Mouse (Mus musculus) mouse embryonic stem cell (cell line): Measurements from ENCODE around the gene Arntl2.

Source experiments
- in situ Hi-C, 2 experiments: fragments of 300-500 bp; cut with MboI; formaldehyde crosslinking; loops; 1 replicate in 1 of 2; 3 replicates in 1 of 2; pipeline ENCODE4 v1.14.3; 2019 to 2020; ENCODE audit warnings: low sequenced_read_pairs in 2 of 2, low pct_unique_long_range_greater_than_20kb in 1 of 2, mixed read lengths in 1 of 2; ENCODE audit not compliant: unreplicated experiment in 1 of 2

Arntl2 gene

GRCm38 (mm10) chr6:146877425-146878045 lies 81.7 kb downstream of the Arntl2 start:
- in situ Hi-C loops: no loop called here

- in situ Hi-C loops: no loop called here
These were observed 83.1 kb downstream of the Arntl2 start for GRCm38 (mm10) chr6:146878926-146879325.

GRCm38 (mm10) chr6:146879856-146880255 lies 84.0 kb downstream of the Arntl2 start:
- in situ Hi-C loops: no loop called here

GRCm38 (mm10) chr6:146880296-146880695 lies 84.4 kb downstream of the Arntl2 start:
- in situ Hi-C loops: no loop called here

- in situ Hi-C loops: no loop called here
These were observed 86.3 kb downstream of the Arntl2 start for GRCm38 (mm10) chr6:146881896-146882770.
